Mouse (Mus musculus) spleen, adult 18-20 months (tissue): ENCODE measurements around the gene Ldb2.

ENCODE experiments used
- DNase-seq, 2 experiments: peaks; one replicate each; pipeline ENCODE4 v3.0.0; 2022; ENCODE audit warnings: mixed read lengths in 2 of 2

The Ldb2 gene

DNA sequence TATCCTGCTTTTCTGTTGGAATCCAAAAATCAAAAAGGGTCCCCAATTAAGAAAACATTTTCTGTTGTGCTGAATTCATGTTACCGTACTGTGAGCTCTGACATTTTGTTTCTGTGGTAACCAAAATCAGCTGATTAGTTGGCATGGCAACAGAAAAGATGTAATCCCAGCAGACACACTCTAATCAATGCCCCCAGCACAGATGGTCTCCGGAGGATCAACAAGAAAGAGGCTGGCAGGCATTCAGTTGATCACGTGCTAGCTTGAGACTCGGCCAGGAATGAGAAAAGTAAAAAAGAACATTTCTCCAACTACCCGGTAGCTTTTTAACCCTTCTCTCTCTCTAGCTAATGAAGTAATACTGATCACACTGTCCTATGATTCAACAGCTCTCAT is 261.5 kb downstream of the Ldb2 start:
- DNase-seq: no peak

DNA sequence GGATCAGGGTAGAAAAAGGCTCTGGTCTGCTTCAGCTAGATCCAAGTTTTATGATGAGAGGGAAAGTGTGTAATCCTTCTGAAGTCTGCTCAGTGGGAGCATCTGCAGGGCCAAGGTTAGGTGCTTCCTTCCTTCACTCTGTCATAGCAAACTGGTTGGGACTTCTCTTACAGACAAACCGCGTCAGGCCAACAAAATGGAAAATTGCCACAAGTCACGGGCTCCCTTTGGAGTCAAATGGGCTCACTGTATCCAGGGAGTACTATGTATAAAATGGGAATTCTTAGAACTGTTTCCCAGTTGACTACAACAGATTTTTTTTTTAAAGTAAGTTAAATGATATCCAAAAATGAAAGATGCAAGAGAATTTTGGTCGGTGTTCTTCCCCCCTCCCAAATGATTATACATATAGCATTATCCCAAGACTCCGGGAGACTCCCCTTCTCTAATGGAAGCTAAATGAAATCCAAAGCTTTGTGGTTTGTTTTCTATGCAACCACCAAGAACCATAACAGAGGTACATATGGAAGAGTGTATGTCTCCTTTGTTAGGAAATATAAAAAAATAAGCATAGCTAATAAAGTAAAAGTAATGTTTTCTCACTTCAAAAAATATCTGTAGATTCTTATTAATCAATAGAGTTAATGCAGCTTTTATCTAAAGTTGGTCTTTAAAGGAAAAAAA is 262.0 kb downstream of the Ldb2 start:
- DNase-seq: no peak

GRCm38 (mm10) chr5:44529466-44529865 is 270.0 kb downstream of the Ldb2 start:
- no peak for DNase-seq

DNA sequence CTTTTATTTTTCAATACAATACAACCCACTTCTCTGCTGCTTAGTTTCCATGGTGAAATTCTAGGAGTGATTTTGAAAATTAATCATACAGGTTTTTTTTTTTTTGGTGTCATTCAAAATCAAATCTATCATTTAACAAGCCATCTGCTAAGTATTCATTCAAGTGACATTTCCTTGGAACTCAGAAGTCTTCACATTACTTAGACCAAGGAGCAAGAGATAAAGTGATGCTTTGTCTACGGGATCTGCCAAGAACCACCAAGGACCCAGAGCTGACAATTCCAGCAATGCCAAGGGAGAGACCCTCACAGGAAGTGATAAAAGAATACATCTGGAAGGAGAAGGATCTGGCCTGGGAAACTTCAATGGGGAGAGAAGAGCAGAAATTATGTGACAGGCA is 270.5 kb downstream of the Ldb2 start:
- no peak for DNase-seq

GRCm38 (mm10) chr5:44505221-44505620 is 294.3 kb downstream of the Ldb2 start:
- no peak for DNase-seq

- DNase-seq: no peak
Measured at GRCm38 (mm10) chr5:44504786-44505185, 294.7 kb downstream of the Ldb2 start.

- no peak for DNase-seq
Measured at GRCm38 (mm10) chr5:44498229-44498628, 301.3 kb downstream of the Ldb2 start.

- no peak for DNase-seq
Measured at GRCm38 (mm10) chr5:44496854-44497253, 302.6 kb downstream of the Ldb2 start.

GRCm38 (mm10) chr5:44495092-44495491 is 304.4 kb downstream of the Ldb2 start:
- no peak for DNase-seq

DNA sequence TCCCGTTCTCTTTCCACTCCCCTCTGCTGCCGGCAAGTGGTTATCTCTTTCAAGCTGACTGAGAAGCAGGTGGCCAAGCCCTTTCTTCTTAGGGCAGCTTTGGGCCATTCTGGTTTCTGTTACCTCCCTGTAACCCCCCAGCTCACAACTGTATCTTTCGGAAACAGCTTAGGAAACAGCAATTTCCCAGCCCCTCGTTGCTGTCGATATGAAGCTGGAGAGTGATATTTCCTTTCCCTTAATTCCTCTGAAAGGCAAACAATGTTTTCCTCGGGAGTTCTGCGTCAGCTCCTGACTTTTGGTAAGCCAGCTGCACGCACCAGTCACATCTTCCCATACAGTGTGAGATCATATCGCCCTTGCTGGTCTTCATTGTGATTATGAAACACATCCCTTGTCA is 305.3 kb downstream of the Ldb2 start:
- DNase-seq: no peak

DNA sequence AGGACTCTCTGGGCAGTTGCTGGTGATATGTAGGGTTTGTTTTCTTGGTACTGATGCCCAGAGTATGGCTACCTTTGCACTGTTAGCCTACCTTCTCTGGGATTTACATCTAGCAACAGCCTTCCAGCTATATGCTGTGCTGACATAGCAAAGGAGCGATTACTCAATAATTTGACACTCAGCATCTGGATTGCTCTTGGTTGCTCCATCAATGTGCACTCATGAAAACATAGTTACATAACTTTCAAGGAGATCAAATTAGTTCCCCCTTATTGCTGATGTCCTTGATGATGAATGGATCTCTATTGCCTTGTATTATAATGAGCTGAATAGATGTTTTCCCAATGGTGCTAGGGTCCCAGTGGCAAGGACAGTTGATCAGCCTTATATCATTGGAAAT is 308.0 kb downstream of the Ldb2 start:
- no peak for DNase-seq

DNA sequence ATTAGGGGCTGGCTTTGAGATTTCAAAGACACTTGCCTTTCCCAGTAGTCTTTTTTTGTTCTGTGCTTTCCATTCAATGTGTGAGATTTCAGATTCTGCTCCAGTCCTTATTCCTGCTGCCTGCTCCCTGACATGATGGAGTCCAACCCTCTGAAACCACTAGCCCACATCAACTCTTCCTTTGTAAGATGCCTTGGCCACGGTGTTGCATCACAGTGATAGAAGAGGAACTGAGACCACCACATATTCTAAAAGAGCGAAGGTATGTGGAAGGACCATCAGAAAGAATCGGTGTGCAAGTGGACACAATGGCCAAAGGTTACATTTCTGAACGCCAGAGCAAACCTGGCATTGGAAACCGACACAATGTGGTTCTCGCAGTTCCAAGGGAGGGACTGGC is 309.0 kb downstream of the Ldb2 start:
- no peak for DNase-seq

- DNase-seq: no peak
Measured at GRCm38 (mm10) chr5:44483426-44484106, 315.9 kb downstream of the Ldb2 start.

DNA sequence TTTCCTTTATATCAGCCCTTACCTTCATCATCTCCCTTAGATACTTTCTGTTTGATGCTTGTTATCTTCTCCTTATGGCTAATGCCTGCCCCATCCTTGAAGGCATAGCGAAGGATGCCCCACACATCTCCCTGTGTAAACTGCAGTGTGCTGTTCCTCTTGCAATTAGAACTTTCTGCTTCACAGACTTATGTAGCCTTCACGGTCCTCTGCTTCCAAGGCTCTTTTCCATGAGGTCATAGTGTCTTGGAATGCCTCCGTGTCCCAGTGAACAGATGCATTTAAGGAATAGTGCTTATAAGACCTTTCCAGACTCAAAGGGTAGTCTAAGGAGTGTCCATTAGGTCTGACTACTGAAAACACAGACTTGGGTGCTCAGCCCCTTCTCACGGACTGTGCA is 318.1 kb downstream of the Ldb2 start:
- DNase-seq: no peak

GRCm38 (mm10) chr5:44476356-44476755 is 323.1 kb downstream of the Ldb2 start:
- DNase-seq: no peak

GRCm38 (mm10) chr5:44475543-44475942 is 323.9 kb downstream of the Ldb2 start:
- no peak for DNase-seq

GRCm38 (mm10) chr5:44473857-44474762 is 325.4 kb downstream of the Ldb2 start:
- no peak for DNase-seq

DNA sequence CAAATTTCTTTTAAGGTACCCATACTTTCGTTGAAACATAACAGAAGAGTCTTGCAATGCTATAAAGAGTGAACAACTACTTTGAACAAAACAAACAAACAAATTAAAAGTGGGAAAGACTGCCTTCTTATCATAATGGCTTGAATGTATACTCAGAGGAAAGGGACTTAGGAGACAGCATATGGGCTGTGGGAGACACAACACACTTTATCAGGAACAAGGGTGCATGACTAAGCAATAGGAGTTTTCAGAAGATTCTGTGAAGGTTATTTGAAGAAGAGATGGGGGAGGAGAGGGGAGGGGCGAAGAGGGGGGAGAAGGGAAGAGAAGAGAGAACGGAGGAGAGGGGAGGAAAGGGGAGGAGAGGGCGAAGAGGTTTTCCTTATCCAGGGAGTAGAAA is 334.2 kb downstream of the Ldb2 start:
- DNase-seq: no peak
